In the genomic region with DNA sequence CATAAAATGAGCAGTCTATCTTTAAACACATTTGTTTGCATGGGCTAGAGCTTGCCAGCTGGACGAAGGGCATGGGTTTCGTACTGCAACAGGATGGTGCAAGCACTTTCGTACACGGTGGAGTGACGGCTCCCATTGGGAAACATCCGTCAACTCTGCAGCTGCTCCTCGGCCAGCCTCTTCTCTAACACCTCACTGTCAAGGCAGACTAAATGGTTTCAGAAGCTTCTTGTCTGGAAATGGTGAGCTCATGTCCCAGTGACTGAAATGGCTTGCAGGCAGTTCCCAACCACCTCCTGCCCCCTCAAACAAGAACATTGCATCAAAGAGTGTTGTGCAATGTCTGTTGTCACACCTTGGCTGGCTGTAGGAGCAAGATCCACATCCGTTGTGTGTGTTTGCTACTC, we compare ENCODE assay signal across 10 mouse cellular contexts.
DNase-seq lines count a peak whose midpoint lies in the region; ATAC-seq lines count a peak whose summit lies in the region.
"Had no signal": no experiment of that assay in that cellular context is flagged by ENCODE, and none has a peak within 500 bp of the region (broad histone marks: within the 10 kb centered on the region; RNA-seq: fewer than 3 reads in every experiment).

No protein-coding gene starts in this region.

- peak; percentile 63 for ATAC-seq in embryonic facial prominence, embryonic 14.5 days (ENCODE audit: low read depth)
- ATAC-seq in limb, embryonic 13.5 days (ENCODE audit: low FRiP score, low read depth): peak; percentile 64; the same call in 1 of the 2 replicates
- ATAC-seq: forebrain, embryonic 15.5 days had no signal

- H3K4me3 ChIP-seq in embryonic facial prominence, embryonic 14.5 days (ENCODE audit: low read depth, low read length): no peak overlapping the region
- H3K4me3 ChIP-seq in embryonic facial prominence, embryonic 10.5 days: no peak overlapping the region
- H3K4me3 ChIP-seq in limb, embryonic 13.5 days: no peak overlapping the region
- H3K4me3 ChIP-seq: forebrain, embryonic 15.5 days had no signal

- H3K27me3 ChIP-seq in embryonic facial prominence, embryonic 14.5 days (replicated peaks; ENCODE audit: control insufficient read depth, insufficient read depth, low read length): no peaks in the 10 kb centered on the region
- no peaks in the 10 kb centered on the region for H3K27me3 ChIP-seq in embryonic facial prominence, embryonic 10.5 days (replicated peaks; ENCODE audit: low read depth, poor library complexity, severe bottlenecking)
- H3K27me3 ChIP-seq in limb, embryonic 13.5 days: no peaks in the 10 kb centered on the region
- H3K27me3 ChIP-seq: forebrain, embryonic 15.5 days had no signal

- DNase-seq in embryonic facial prominence, embryonic 14.5 days (ENCODE audit: low spot score): peak; percentile 67
- DNase-seq in embryonic facial prominence, embryonic 10.5 days (ENCODE audit: low spot score): no peak
- peak; percentile 32 to 45 for DNase-seq in adrenal gland, postnatal 36 days
- peak; percentile 67 for DNase-seq in lung, postnatal 14 days
- DNase-seq in thymus, postnatal 36 days: no peak
- DNase-seq in right cerebral cortex, postnatal 25 days: no peak
- no peak for DNase-seq in kidney, postnatal 36 days
- DNase-seq: cerebellum, postnatal 25 days had no signal

- 26% methylated on average over 8 of the region's 8 CpGs for WGBS in embryonic facial prominence, embryonic 14.5 days
- 64% methylated on average over 8 of the region's 8 CpGs for WGBS in embryonic facial prominence, embryonic 10.5 days
- WGBS in limb, embryonic 13.5 days: 33% methylated on average over 8 of the region's 8 CpGs

- H3K36me3 ChIP-seq in embryonic facial prominence, embryonic 14.5 days (ENCODE audit: control insufficient read depth, insufficient read depth, low read length): no peaks in the 10 kb centered on the region
- no peaks in the 10 kb centered on the region for H3K36me3 ChIP-seq in embryonic facial prominence, embryonic 10.5 days (replicated peaks)
- no peaks in the 10 kb centered on the region for H3K36me3 ChIP-seq in limb, embryonic 13.5 days
- H3K36me3 ChIP-seq: forebrain, embryonic 15.5 days had no signal

- no peak overlapping the region for H3K4me2 ChIP-seq in embryonic facial prominence, embryonic 14.5 days (ENCODE audit: low read depth, low read length)
- H3K4me2 ChIP-seq in limb, embryonic 13.5 days (replicated peaks): no peak overlapping the region
- H3K4me2 ChIP-seq: forebrain, embryonic 15.5 days had no signal

- no peak overlapping the region for H3K9ac ChIP-seq in embryonic facial prominence, embryonic 14.5 days (ENCODE audit: low read depth, low read length)
- no peak overlapping the region for H3K9ac ChIP-seq in limb, embryonic 13.5 days
- H3K9ac ChIP-seq: forebrain, embryonic 15.5 days had no signal

- no peak overlapping the region for H3K27ac ChIP-seq in embryonic facial prominence, embryonic 14.5 days (replicated peaks; ENCODE audit: low read depth, low read length)
- H3K27ac ChIP-seq in embryonic facial prominence, embryonic 10.5 days (replicated peaks): no peak overlapping the region
- no peak overlapping the region for H3K27ac ChIP-seq in limb, embryonic 13.5 days
- H3K27ac ChIP-seq: forebrain, embryonic 15.5 days had no signal

- H3K4me1 ChIP-seq in embryonic facial prominence, embryonic 14.5 days (ENCODE audit: control insufficient read depth, insufficient read depth, low read length): no peaks in the 10 kb centered on the region
- H3K4me1 ChIP-seq in embryonic facial prominence, embryonic 10.5 days: peaks cover 20% of the 10 kb centered on the region
- H3K4me1 ChIP-seq in limb, embryonic 13.5 days: peaks cover 13% of the 10 kb centered on the region
- H3K4me1 ChIP-seq: forebrain, embryonic 15.5 days had no signal

- H3K9me3 ChIP-seq in embryonic facial prominence, embryonic 14.5 days (ENCODE audit: control insufficient read depth, low read length): no peaks in the 10 kb centered on the region
- H3K9me3 ChIP-seq in embryonic facial prominence, embryonic 10.5 days: no peaks in the 10 kb centered on the region
- H3K9me3 ChIP-seq in limb, embryonic 13.5 days: no peaks in the 10 kb centered on the region
- H3K9me3 ChIP-seq: forebrain, embryonic 15.5 days had no signal

Comparison
In these comparisons a context has a peak if more than half of its experiments do, and no peak if none do; other contexts are left out.
1. DNase-seq: peak in embryonic facial prominence, embryonic 14.5 days (single experiment), adrenal gland, postnatal 36 days (2 of 2) and lung, postnatal 14 days (single experiment); none in embryonic facial prominence, embryonic 10.5 days (single experiment), thymus, postnatal 36 days (0 of 2), right cerebral cortex, postnatal 25 days (single experiment) and kidney, postnatal 36 days (0 of 2).